Mouse (Mus musculus) B cell, adult 2 months (primary cell): ENCODE measurements at regions not wholly inside any gene's neighbourhood (a gene's known extent, or its start where the extent isn't known, plus 50 kb on each side); places are given as distances from the start of the nearest gene placed in this dataset.

Experiments
- DNase-seq, 2 experiments: peaks; one replicate each; pipeline ENCODE4 v3.0.0; 2022

DNA sequence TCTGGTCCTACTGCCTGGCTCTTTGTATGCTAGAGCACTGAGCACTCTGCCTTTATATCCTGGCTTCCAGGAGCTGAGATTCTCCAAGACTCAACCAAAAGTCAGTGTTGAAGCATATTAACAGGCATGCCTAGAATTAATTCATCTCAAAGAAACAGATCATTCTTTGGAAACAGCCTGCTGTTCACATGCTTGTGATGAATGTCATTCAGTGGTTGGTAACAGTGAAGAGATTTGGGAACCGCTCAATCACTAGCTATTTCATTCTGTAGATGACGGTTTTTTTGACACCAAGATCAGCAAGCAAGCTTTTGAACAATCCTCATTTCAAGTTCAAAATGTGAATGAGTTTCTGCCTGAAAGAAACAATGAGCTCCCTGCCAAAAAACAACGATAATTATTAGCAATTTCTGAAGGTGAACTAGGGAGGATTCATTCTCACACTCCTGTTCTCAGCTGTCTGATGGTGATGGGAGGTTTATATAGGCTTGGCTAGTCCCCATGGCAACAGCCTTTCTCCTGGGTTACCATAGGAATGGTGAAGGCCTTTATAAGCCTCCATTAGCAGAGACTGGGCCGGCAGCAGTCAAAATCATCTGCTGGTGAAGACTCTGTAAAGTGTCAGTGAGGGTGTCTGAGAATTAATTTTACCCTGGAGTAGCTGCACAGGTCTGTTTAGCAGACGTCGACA lies 272.6 kb upstream of the Nr4a3 start:
- no peak for DNase-seq

GRCm38 (mm10) chr4:47774664-47775063 lies 270.3 kb upstream of the Nr4a3 start:
- DNase-seq, result no peak

DNA sequence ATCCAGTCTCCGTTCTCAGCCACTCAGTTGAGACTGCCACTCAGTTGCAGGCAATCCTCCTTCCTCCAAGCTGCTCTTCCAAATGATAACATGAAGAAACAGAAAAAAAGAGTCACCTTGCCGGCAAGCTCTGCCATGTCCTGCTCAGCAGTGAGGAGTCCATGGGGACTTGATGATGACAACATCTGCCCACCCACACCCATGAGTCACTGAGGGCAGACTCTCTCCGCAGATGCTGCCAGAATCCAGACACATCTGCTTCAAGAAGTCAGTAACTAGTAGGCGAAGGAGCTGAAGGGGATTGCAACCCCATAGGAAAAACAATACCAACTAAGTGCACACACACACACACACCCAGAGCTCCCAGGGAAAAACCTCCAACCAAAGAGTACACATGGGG lies 263.9 kb upstream of the Nr4a3 start:
- DNase-seq, result peak; percentile 21 to 40

DNA sequence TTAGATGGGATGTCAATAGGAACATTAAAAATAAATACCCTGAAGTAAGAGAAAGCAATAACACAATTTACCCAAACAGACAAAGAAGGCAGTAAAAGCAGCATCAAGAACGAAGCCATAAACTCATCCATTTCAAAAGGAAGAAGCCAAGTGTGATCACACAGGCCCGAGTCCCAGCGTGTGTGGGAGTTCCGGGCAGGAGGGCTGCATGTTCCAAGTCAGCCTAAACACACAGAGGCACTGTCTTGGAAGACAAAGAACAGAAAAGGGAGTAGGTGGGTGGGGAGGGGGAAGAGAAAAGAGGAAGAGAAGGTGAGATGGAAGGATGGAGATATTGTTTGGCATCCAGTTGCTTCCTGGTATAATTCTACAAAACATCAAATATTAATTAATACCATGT lies 248.0 kb upstream of the Nr4a3 start:
- DNase-seq, result no peak

GRCm38 (mm10) chr4:47799165-47799564 lies 245.8 kb upstream of the Nr4a3 start:
- DNase-seq, result peak; percentile 10 to 21

GRCm38 (mm10) chr4:47803111-47803510 lies 241.8 kb upstream of the Nr4a3 start:
- no peak for DNase-seq

DNA sequence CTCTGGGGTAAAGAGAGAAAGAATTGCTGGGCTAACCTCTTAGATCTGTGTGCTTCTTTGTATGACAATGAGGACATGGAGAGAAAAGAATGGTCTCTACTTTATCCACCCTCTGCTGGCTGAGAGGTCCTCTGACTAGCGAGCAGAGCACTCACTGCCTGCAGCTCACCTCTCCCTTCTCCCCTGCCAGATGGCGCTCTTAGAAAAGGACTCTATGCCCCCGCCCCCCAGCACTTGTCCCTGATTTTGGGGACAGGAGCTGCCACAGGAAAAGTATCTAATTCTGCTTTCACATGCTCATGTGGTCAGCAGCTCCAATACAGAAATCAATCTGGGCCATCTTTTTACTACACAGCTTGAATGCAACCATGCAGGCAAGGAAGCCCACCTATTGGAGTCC lies 237.1 kb upstream of the Nr4a3 start:
- DNase-seq, result no peak

GRCm38 (mm10) chr4:47814030-47814429 lies 230.9 kb upstream of the Nr4a3 start:
- no peak for DNase-seq

DNA sequence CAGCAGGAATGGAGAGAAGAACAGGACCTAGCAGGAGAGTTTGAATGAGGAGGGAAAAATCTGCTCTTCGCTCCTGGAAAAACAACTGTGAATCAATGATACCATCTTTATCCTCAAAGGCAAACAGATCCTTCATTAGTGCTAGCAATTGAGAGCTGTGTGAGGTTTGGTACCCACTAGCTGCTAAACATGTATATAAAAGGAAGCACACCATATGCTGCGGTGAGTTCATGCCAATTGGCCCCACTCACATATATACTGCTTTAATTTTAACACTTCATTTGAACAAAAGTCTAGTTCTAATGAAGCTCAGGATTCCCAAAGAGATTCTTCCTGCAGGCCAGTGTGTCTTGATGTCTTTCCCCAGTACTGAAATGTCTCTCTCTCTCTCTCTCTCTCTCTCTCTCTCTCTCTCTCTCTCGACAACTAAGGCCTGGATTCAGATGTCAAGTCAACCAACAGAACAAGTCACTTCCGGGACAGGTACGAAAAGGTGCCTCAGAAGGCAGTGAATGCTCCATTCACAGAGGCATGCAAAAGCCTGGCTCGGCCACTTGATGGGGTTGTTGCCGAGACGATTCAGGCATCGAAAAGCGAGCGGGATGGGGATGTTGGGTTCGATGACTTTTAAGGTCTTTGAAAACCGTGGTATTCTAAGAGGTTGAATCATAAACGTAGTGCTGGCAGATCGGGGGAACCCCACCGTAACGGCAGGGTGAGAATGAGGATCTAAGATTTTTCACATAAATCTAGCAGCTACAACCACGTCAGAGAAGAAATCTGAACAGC lies 226.4 kb upstream of the Nr4a3 start:
- peak; percentile 32 to 56 for DNase-seq

DNA sequence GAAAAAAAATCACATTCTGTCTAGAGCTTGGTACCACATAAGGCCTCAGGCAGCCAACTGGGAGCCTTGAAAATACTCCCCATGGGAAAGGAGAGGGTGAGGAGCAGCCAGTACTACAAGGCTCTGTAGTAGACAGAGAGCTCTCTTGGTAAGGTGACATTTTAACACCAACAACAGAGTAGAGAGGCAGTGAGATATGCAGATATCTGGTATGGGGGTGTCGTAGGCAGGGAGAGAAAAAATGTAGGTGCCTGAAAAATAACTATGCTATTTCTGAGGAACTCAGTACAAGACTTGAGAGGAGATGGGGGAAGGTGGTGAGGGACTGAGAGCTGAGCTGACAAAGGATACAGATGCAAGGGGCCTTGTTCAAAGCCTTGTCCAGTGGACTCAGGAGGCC lies 224.4 kb upstream of the Nr4a3 start:
- no peak for DNase-seq

GRCm38 (mm10) chr4:47823299-47823698 lies 221.7 kb upstream of the Nr4a3 start:
- DNase-seq, result no peak

GRCm38 (mm10) chr4:47824083-47824482 lies 220.9 kb upstream of the Nr4a3 start:
- no peak for DNase-seq

DNA sequence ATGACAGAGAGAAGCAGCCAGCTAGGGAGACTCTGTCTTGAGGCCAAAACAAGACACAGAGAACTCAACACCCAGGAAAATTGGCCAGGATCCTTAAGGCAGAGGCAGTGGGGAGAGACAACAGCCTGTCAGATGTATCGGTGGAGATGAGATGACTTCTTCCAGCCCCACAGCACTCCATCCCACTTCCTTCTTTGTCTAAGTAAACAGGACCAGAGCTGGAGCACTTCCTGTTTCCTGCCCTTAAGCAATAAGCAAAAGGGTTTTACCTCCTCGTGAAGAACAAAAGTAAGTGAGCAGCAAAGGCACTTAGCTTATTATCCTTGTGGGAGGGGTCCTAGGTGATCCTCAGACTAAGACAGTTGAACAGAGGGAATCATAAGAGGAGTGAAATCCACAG lies 212.0 kb upstream of the Nr4a3 start:
- DNase-seq, result no peak

- DNase-seq, result peak; percentile 9 to 16
These were observed 206.5 kb upstream of the Nr4a3 start for GRCm38 (mm10) chr4:47838411-47838810.

DNA sequence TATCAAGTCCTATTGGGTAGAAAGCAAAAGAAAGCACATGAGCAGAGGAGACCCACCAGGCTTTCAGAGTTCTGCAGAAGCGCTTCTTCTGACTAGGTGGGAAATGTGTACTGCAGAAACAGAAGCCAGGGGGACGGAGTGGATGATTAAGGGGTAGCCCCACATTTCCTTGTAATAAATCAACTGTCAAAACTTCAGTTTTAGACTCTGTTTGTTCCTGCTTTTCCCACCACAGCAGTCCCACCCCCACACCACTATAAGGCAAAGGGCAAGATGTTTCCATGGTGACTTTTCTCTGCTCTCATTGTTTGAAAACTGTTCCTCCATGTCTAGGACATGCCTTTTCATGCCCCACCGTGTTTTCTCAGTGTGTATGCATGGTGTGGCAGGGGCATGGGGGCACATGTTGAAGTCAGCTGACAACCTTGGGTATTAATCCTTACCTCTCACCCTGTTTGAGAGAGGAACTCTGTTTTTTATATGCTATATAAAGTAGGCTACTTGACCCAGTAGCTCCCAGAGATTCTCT lies 202.8 kb upstream of the Nr4a3 start:
- DNase-seq, result no peak

- no peak for DNase-seq
These were observed 199.7 kb upstream of the Nr4a3 start for GRCm38 (mm10) chr4:47845239-47845638.

DNA sequence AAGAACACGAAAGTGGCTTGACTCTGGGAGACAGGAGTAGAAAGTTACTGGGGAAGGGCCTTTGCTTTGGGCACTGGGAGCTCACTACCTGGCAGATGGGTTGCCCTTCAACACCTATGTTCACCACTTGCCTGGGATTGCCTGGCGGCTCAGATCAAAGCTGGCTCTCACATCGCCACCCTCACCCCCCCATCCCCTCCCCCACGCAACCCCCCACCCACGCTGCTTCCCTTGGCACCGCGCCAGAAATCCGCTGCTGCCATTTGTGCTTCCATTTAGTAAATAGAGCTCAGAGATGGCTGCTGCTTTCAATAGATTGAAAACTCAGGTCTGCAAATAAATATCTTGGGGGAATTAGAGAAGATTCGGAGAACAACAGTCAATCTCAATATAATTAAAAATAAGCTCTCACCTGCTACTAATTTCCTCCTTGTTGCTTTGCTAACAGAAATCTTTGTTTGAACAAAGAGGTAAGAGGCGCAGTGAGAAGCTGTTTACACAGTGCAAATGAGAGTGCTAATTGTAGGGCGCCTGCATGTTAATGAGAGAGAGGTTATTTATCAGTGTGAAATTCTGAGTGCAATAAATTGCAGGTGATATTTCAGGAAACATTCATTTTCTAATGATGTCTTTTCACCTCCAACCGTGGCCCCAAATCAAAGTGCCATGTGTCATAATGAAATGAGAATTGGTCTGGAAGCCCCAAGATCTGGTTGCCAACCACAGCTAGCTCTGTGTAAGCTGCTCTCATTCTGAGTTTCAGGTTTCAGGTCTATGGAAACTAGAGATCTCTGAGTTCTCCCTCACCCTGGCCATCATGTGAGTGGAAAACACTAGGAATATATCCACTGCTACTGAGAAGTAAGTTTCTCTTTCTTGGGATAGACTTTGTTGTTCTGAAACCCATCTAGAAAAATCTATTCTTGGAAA lies 198.3 kb upstream of the Nr4a3 start:
- no peak for DNase-seq

DNA sequence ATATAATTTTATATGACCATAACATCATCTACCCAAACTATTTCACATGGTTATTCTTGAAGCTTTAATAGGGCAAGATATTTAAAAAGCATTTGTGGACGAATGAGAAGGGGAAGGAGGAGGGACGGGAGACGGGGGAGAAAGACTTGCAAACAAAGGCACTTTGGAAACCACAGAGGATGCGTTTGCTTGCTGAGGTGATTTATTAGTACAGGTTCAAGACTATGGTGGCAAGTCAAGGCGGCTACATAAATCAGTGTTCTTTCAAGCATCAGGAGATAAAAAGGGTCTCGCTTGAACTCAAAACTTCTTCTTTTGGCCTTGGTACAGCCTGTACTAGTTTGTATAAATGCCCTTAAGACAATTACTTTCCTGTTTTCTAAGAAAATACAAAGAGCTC lies 183.8 kb upstream of the Nr4a3 start:
- DNase-seq, result no peak

- no peak for DNase-seq
These were observed 174.8 kb upstream of the Nr4a3 start for GRCm38 (mm10) chr4:47870010-47870637.

GRCm38 (mm10) chr4:47870638-47871019 lies 174.3 kb upstream of the Nr4a3 start:
- no peak for DNase-seq

GRCm38 (mm10) chr4:47881560-47881959 lies 163.4 kb upstream of the Nr4a3 start:
- DNase-seq, result no peak

DNA sequence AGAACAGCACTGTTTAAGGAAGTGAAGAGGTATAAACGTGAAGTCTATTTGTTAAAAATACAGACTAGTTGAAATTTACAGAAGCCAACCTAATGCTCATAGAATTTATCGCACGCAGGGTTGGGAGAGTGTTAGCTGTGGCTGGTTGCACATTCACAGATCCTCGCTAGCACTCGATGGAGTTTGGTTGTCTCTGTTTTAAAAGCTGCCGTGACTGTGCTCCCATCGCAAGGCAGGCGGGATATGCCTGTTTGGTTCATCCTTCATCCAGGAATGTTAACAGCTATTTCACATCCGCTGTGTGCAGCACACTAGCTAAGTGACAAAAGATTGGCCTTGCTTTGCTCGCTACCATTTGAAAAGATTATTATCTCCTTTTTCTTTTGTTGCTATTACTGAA lies 162.9 kb upstream of the Nr4a3 start:
- no peak for DNase-seq

DNA sequence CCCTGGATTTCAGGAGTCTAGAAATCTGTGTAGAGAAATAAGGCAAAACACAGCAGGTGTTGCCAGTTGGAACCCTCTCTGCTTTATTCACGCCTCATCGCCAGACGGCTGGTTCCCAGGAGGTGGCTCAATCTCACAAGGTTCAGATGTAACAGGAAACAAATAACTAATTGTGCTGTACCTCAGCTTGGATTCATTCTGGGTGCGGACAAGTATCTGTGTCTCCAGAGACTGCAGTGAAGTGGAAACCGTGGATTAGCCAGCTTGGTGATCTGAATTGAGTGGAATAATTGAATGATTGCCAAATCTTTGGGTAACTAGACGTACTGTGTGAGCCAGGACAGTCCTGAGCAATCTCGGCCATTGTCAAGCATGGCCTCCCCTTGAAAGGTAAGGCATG lies 145.4 kb upstream of the Nr4a3 start:
- DNase-seq, result no peak
